Mouse (Mus musculus) CH12.LX (cell line): ENCODE measurements around the gene Dbi. TPM values are rescaled to one million over a fixed set of nuclear protein-coding genes. Genes with fewer than 3 reads are reported as not detected.

Experiments used
- DNase-seq: peaks from one replicate; pipeline ENCODE4 v3.0.0-alpha.2; 2013; ENCODE audit errors: extremely low read depth
- H3K27ac ChIP-seq: 2 replicates; pipeline ENCODE4 v1.5.1; 2012; ENCODE audit warnings: low read depth, mild to moderate bottlenecking, control low read depth, moderate library complexity; ENCODE audit not compliant: insufficient read depth
- H3K27me3 ChIP-seq: replicated peaks from 2 replicates; pipeline ENCODE3; 2012; ENCODE audit warnings: inconsistent platforms
- H3K36me3 ChIP-seq, 2 experiments: replicated peaks in 1 of 2; 2 replicates each; pipeline versions ENCODE3 to v1.6.1; 2012; ENCODE audit warnings: inconsistent platforms in 1 of 2, low read length in 1 of 2, mild to moderate bottlenecking in 1 of 2, mixed read lengths in 1 of 2, moderate library complexity in 1 of 2; ENCODE audit not compliant: control insufficient read depth in 1 of 2, insufficient read depth in 1 of 2
- H3K4me1 ChIP-seq, 2 experiments: 2 replicates each; pipeline ENCODE4 v1.6.1; 2012; ENCODE audit warnings: inconsistent platforms in 1 of 2, moderate library complexity in 1 of 2; ENCODE audit not compliant: insufficient read depth in 2 of 2, control insufficient read depth in 1 of 2
- H3K4me2 ChIP-seq: 2 replicates; pipeline ENCODE4 v1.6.1; 2012; ENCODE audit warnings: low read depth, mild to moderate bottlenecking, control low read depth; ENCODE audit not compliant: poor library complexity, insufficient read depth, severe bottlenecking
- H3K4me3 ChIP-seq, 3 experiments: fragments of 150-350 bp in 1 of 3; sonication (generic) in 1 of 3; replicated peaks in 1 of 3; 2 replicates each; pipeline versions ENCODE3 to v1.5.1; 2011 to 2012; ENCODE audit warnings: low read depth in 2 of 3, low read length in 2 of 3, mild to moderate bottlenecking in 2 of 3, moderate library complexity in 2 of 3, control low read depth in 1 of 3, improper control_type of control experiment in 1 of 3, inconsistent platforms in 1 of 3, mixed read lengths in 1 of 3; ENCODE audit not compliant: poor library complexity in 1 of 3
- H3K79me2 ChIP-seq: replicated peaks from 2 replicates; pipeline ENCODE4 v1.6.1; 2012; ENCODE audit warnings: mild to moderate bottlenecking, moderate library complexity; ENCODE audit not compliant: control insufficient read depth, poor library complexity, insufficient read depth, severe bottlenecking; ENCODE audit errors: extremely low read depth
- H3K9ac ChIP-seq: 2 replicates; pipeline ENCODE4 v1.6.1; 2012; ENCODE audit warnings: low read depth, mild to moderate bottlenecking, control low read depth, moderate library complexity; ENCODE audit not compliant: insufficient read depth
- H3K9me3 ChIP-seq: replicated peaks from 2 replicates; pipeline ENCODE3; 2012; ENCODE audit warnings: low read length, inconsistent platforms, mixed read lengths
- CTCF ChIP-seq, 2 experiments: IDR thresholded peaks in 1 of 2; conservative IDR thresholded peaks in 1 of 2; 2 replicates each; pipeline ENCODE4 v1.5.1; 2011 to 2012; ENCODE audit warnings: low read depth in 2 of 2, low read length in 2 of 2, improper control_type of control experiment in 1 of 2, inconsistent platforms in 1 of 2, mild to moderate bottlenecking in 1 of 2, moderate library complexity in 1 of 2
- ELF1 ChIP-seq: IDR thresholded peaks from 2 replicates; pipeline ENCODE4 v1.6.1; 2014; ENCODE audit warnings: low read depth, mild to moderate bottlenecking, inconsistent platforms, low read length, improper control_type of control experiment
- EP300 ChIP-seq: IDR thresholded peaks from 2 replicates; pipeline ENCODE4 v1.6.1; 2011; ENCODE audit warnings: low read length, improper control_type of control experiment
- ETS1 ChIP-seq: conservative IDR thresholded peaks from 2 replicates; pipeline ENCODE4 v1.6.1; 2012; ENCODE audit warnings: low read depth, mild to moderate bottlenecking, inconsistent platforms, low read length, improper control_type of control experiment, moderate library complexity
- GABPA ChIP-seq: IDR thresholded peaks from 2 replicates; pipeline ENCODE4 v1.6.1; 2012; ENCODE audit warnings: low read depth, low read length, improper control_type of control experiment, inconsistent platforms; ENCODE audit not compliant: insufficient replicate concordance
- IRF4 ChIP-seq: IDR thresholded peaks from 2 replicates; pipeline ENCODE4 v1.6.1; 2014; ENCODE audit warnings: low read depth, mild to moderate bottlenecking, inconsistent platforms, low read length, improper control_type of control experiment
- JUN ChIP-seq: IDR thresholded peaks from 2 replicates; pipeline ENCODE4 v1.6.1; 2011; ENCODE audit warnings: low read depth, mild to moderate bottlenecking, low read length, improper control_type of control experiment, moderate library complexity; ENCODE audit not compliant: insufficient read depth
- JUND ChIP-seq: conservative IDR thresholded peaks from 2 replicates; pipeline ENCODE4 v1.6.1; 2011; ENCODE audit warnings: low read depth, low read length, improper control_type of control experiment
- MAX ChIP-seq: IDR thresholded peaks from 2 replicates; pipeline ENCODE4 v1.6.1; 2011; ENCODE audit warnings: low read length, improper control_type of control experiment
- MEF2A ChIP-seq: IDR thresholded peaks from 2 replicates; pipeline ENCODE4 v1.6.1; 2014; ENCODE audit warnings: low read depth, mild to moderate bottlenecking, inconsistent platforms, low read length, improper control_type of control experiment, borderline replicate concordance
- MYC ChIP-seq: IDR thresholded peaks from 2 replicates; pipeline ENCODE4 v1.6.1; 2011; ENCODE audit warnings: low read depth, mild to moderate bottlenecking, improper control_type of control experiment, low read length
- NELFE ChIP-seq: IDR thresholded peaks from 2 replicates; pipeline ENCODE4 v1.6.1; 2011; ENCODE audit warnings: low read depth, low read length, improper control_type of control experiment
- NRF1 ChIP-seq: IDR thresholded peaks from 2 replicates; pipeline ENCODE4 v1.6.1; 2014; ENCODE audit warnings: low read depth, mild to moderate bottlenecking, inconsistent platforms, low read length, improper control_type of control experiment, moderate library complexity
- PAX5 ChIP-seq: IDR thresholded peaks from 2 replicates; pipeline ENCODE4 v1.6.1; 2012; ENCODE audit warnings: low read length, inconsistent platforms, mixed read lengths
- POLR2A ChIP-seq: IDR thresholded peaks from 2 replicates; pipeline ENCODE4 v1.6.1; 2011; ENCODE audit warnings: low read depth, mild to moderate bottlenecking, improper control_type of control experiment, low read length
- POLR2AphosphoS2 ChIP-seq: IDR thresholded peaks from 2 replicates; pipeline ENCODE4 v1.6.1; 2011; ENCODE audit warnings: low read depth, low read length, improper control_type of control experiment
- RAD21 ChIP-seq: IDR thresholded peaks from 2 replicates; pipeline ENCODE4 v1.6.1; 2011; ENCODE audit warnings: low read depth, mild to moderate bottlenecking, low read length, improper control_type of control experiment, moderate library complexity
- SIN3A ChIP-seq: IDR thresholded peaks from 2 replicates; pipeline ENCODE4 v1.6.1; 2012; ENCODE audit warnings: low read length, improper control_type of control experiment, inconsistent platforms
- SMC3 ChIP-seq: IDR thresholded peaks from 2 replicates; pipeline ENCODE4 v1.6.1; 2011; ENCODE audit warnings: low read depth, low read length, improper control_type of control experiment
- TBP ChIP-seq: conservative IDR thresholded peaks from 2 replicates; pipeline ENCODE4 v1.6.1; 2011; ENCODE audit warnings: low read depth, low read length, improper control_type of control experiment
- ZKSCAN1 ChIP-seq: IDR thresholded peaks from 2 replicates; pipeline ENCODE4 v1.6.1; 2012; ENCODE audit warnings: low read depth, inconsistent platforms, low read length, improper control_type of control experiment, borderline replicate concordance
- ZNF384 ChIP-seq: IDR thresholded peaks from 2 replicates; pipeline ENCODE4 v1.6.1; 2012; ENCODE audit warnings: low read depth, low read length, improper control_type of control experiment, inconsistent platforms
- dilution Hi-C: fragments of 300-500 bp; cut with MboI; formaldehyde crosslinking; loops from 2 replicates; pipeline ENCODE4 v1.14.3; 2020; ENCODE audit warnings: low sequenced_read_pairs; ENCODE audit not compliant: extremely low pct_unique_long_range_greater_than_20kb, extremely low pct_ligation_motif_present
- in situ Hi-C: fragments of 300-500 bp; cut with MboI; formaldehyde crosslinking; loops from 3 replicates; pipeline ENCODE4 v1.14.3; 2019; ENCODE audit warnings: low sequenced_read_pairs, low pct_ligation_motif_present, low pct_unique_long_range_greater_than_20kb, mixed read lengths
- polyA plus RNA-seq: library from polyadenylated mRNA; unstranded; fragments of >175 nt; gene quantifications from 2 replicates; pipeline ENCODE4 v1.2.1, GENCODE M21; 2012; ENCODE audit warnings: low read depth; ENCODE audit not compliant: insufficient read length
- total RNA-seq, 2 experiments: library from RNA; depleted of rRNA; stranded (reverse); fragments of 300-350 nt in 1 of 2; fragments of >200 nt in 1 of 2; gene quantifications; 2 replicates each; pipeline ENCODE4 v1.2.3; 2012 to 2014

Dbi gene
- total and polyA plus RNA-seq, 3 experiments: 346 to 499 (median 357) TPM

- Histone ChIP-seq H3K27me3 (no peaks in the 10 kb centered on the region), H3K4me3 (no peak overlapping the region), H3K4me1 (peaks cover 10 to 31% of the 10 kb centered on the region in 2 experiments), H3K79me2 (no peaks in the 10 kb centered on the region), H3K27ac (no peak overlapping the region), H3K36me3 (no peaks in the 10 kb centered on the region), H3K9ac (no peak overlapping the region), H3K9me3 (no peaks in the 10 kb centered on the region), H3K4me2 (no peak overlapping the region)
- no peak for TF ChIP-seq SMC3
- TF ChIP-seq POLR2AphosphoS2: no peak
- no peak for TF ChIP-seq CTCF (conservative IDR thresholded peaks at IDR 0.05 in 1 of 2, IDR thresholded peaks at IDR 0.05 in 1 of 2; ENCODE audit: low read depth in 2 of 2, low read length in 2 of 2)
- dilution Hi-C loops: no loop called here
- DNase-seq: no peak
- in situ Hi-C loops: no loop called here
Observed at GRCm38 (mm10) chr1:120077746-120078410, 43.0 kb downstream of the Dbi start.

GRCm38 (mm10) chr1:120075507-120075906 is 45.4 kb downstream of the Dbi start:
- DNase-seq: no peak
- no peak overlapping the region for H3K4me3 ChIP-seq
- in situ Hi-C loops (no loop called here), dilution Hi-C loops (no loop called here)
- no peaks in the 10 kb centered on the region for H3K36me3 ChIP-seq
- H3K9ac ChIP-seq: no peak overlapping the region
- TF ChIP-seq GABPA: no peak
- no peak for TF ChIP-seq SIN3A
- TF ChIP-seq ELF1: no peak
- no peak for TF ChIP-seq ETS1
- TF ChIP-seq TBP: no peak
- TF ChIP-seq MEF2A: no peak
- no peak for TF ChIP-seq ZNF384
- TF ChIP-seq PAX5: no peak
- TF ChIP-seq JUND: no peak
- no peak for TF ChIP-seq MYC
- TF ChIP-seq POLR2A: no peak
- TF ChIP-seq IRF4: no peak
- TF ChIP-seq NRF1: no peak
- no peak for TF ChIP-seq JUN
- no peak for TF ChIP-seq RAD21
- no peak for TF ChIP-seq MAX
- TF ChIP-seq EP300: no peak
- TF ChIP-seq ZKSCAN1: no peak
- TF ChIP-seq SMC3: no peak
- no peak for TF ChIP-seq NELFE
- no peaks in the 10 kb centered on the region for H3K79me2 ChIP-seq
- H3K27ac ChIP-seq: no peak overlapping the region
- H3K9me3 ChIP-seq: no peaks in the 10 kb centered on the region
- H3K27me3 ChIP-seq: no peaks in the 10 kb centered on the region
- peaks cover under 1 to 12% of the 10 kb centered on the region in 2 experiments; a peak in 3 of 4 replicates for H3K4me1 ChIP-seq
- no peak overlapping the region for H3K4me2 ChIP-seq
